ENCODE assay signal across 35 mouse cellular contexts in genomic region chr5:117953893-117954292, GRCm38 (mm10). TPM values are rescaled to one million over a fixed set of nuclear protein-coding genes. Genes with fewer than 3 reads are reported as not detected.
A peak's percentile ranks its signal among the peaks of the same experiment; 100 is the strongest.
DNase-seq lines count a peak whose midpoint lies in the region; ATAC-seq lines count a peak whose summit lies in the region.
"Had no signal": no experiment of that assay in that cellular context is flagged by ENCODE, and none has a peak within 500 bp of the region (broad histone marks: within the 10 kb centered on the region; RNA-seq: fewer than 3 reads in every experiment).

No protein-coding gene starts in this region.

- no peak overlapping the region for H3K27ac ChIP-seq in intestine, embryonic 16.5 days (ENCODE audit: low read length)
- H3K27ac ChIP-seq: embryonic facial prominence, embryonic 12.5 days; gastrocnemius, adult 2 months; heart, adult 2 months; layer of hippocampus, adult 2 months; limb, embryonic 10.5 days; limb, embryonic 15.5 days; liver, embryonic 13.5 days; macrophage; midbrain, embryonic 10.5 days; midbrain, embryonic 15.5 days; stomach, postnatal 0 days had no signal

- H3K4me1 ChIP-seq in intestine, embryonic 16.5 days (ENCODE audit: control insufficient read depth, insufficient read depth, low read length) = no peaks in the 10 kb centered on the region
- H3K4me1 ChIP-seq: embryonic facial prominence, embryonic 12.5 days; heart, embryonic 12.5 days; limb, embryonic 15.5 days; midbrain, embryonic 15.5 days had no signal

- no peak overlapping the region for H3K9ac ChIP-seq in intestine, embryonic 16.5 days (ENCODE audit: low read depth, low read length)
- H3K9ac ChIP-seq: embryonic facial prominence, embryonic 12.5 days; heart, embryonic 12.5 days; limb, embryonic 15.5 days; liver, embryonic 13.5 days; midbrain, embryonic 15.5 days had no signal

- no peak overlapping the region for H3K4me3 ChIP-seq in intestine, embryonic 16.5 days (ENCODE audit: low read length)
- H3K4me3 ChIP-seq: embryonic facial prominence, embryonic 12.5 days; gastrocnemius, adult 2 months; heart, adult 2 months; heart, embryonic 12.5 days; layer of hippocampus, adult 2 months; limb, embryonic 10.5 days; limb, embryonic 15.5 days; liver, embryonic 13.5 days; midbrain, embryonic 10.5 days; midbrain, embryonic 15.5 days had no signal

- intact Hi-C loops in left cerebral cortex, postnatal 25 days (cut with DNase I) = no loop called here
- intact Hi-C loops in heart, postnatal 10 days (cut with DNase I) = no loop called here

- no peak overlapping the region for H3K4me2 ChIP-seq in intestine, embryonic 16.5 days (ENCODE audit: low read depth, low read length)
- H3K4me2 ChIP-seq: embryonic facial prominence, embryonic 12.5 days; heart, embryonic 12.5 days; limb, embryonic 15.5 days; liver, embryonic 13.5 days; midbrain, embryonic 15.5 days had no signal

- no peaks in the 10 kb centered on the region for H3K9me3 ChIP-seq in intestine, embryonic 16.5 days (ENCODE audit: control insufficient read depth, low read length)
- H3K9me3 ChIP-seq: embryonic facial prominence, embryonic 12.5 days; heart, embryonic 12.5 days; limb, embryonic 10.5 days; limb, embryonic 15.5 days; liver, embryonic 13.5 days; midbrain, embryonic 10.5 days; midbrain, embryonic 15.5 days had no signal

- H3K36me3 ChIP-seq in intestine, embryonic 16.5 days (ENCODE audit: control insufficient read depth, insufficient read depth, low read length) = no peaks in the 10 kb centered on the region
- H3K36me3 ChIP-seq: embryonic facial prominence, embryonic 12.5 days; heart, embryonic 12.5 days; limb, embryonic 10.5 days; limb, embryonic 15.5 days; liver, embryonic 13.5 days; midbrain, embryonic 10.5 days; midbrain, embryonic 15.5 days had no signal

- DNase-seq in CD4-positive, CD25-positive, alpha-beta regulatory T cell, adult 2 months (ENCODE audit: low read depth, low spot score) = peak; percentile 31
- peak; percentile 27 for DNase-seq in thymus, postnatal 25 days
- DNase-seq in embryo, embryonic 10.5 days (ENCODE audit: low spot score) = no peak
- no peak for DNase-seq in left cerebral cortex, postnatal 25 days (ENCODE audit: low spot score in 2 of 2)
- no peak for DNase-seq in heart, postnatal 10 days
- DNase-seq: adrenal gland, adult 2 months; adrenal gland, postnatal 36 days; B cell, adult 2 months; cerebellum, adult 18-20 months; embryo, embryonic 11 days; gastrocnemius, adult 2 months; gastrocnemius, postnatal 36 days; heart, adult 2 months; kidney, adult 9 months; kidney, postnatal 25 days; layer of hippocampus, postnatal 36 days; liver, embryonic 13.5 days; lung, adult 18-20 months; spleen, adult 18-20 months had no signal

- H3K27me3 ChIP-seq in intestine, embryonic 16.5 days (replicated peaks; ENCODE audit: control insufficient read depth, insufficient read depth, low read length) = no peaks in the 10 kb centered on the region
- H3K27me3 ChIP-seq: embryonic facial prominence, embryonic 12.5 days; limb, embryonic 15.5 days; midbrain, embryonic 15.5 days had no signal

- 83% methylated on average over 12 of the region's 12 CpGs for WGBS in intestine, embryonic 16.5 days

- ATAC-seq in activated CD4-positive, CD25-positive, alpha-beta regulatory T cell, adult 4 months = peak; percentile 61
- peak; percentile 24; the same call in 1 of the 2 replicates for ATAC-seq in megakaryocyte, adult 5-6 weeks (ENCODE audit: poor library complexity, severe bottlenecking)
- no peak for ATAC-seq in intestine, embryonic 16.5 days
- ATAC-seq: forebrain, embryonic 14.5 days; hindbrain, embryonic 16.5 days; intestine, postnatal 0 days; lung, postnatal 0 days; midbrain, embryonic 15.5 days had no signal

RNA-seq across cellular contexts. Expression of gene Fbxo21, which starts 22.6 kb away (rescaled TPM):
- 10 to 100 TPM in 1 of 2 experiments, 1 to 10 TPM in 1; 9.8 to 12.0 TPM for polyA plus RNA-seq in activated CD4-positive, CD25-positive, alpha-beta regulatory T cell, adult 4 months (2017; shearing (Covaris generic))
- total RNA-seq in megakaryocyte, adult 5-6 weeks (2015) = 2.0 and 3.1 TPM in 2 replicates
- 4.2 and 4.8 TPM in 2 replicates for total RNA-seq in megakaryocyte, adult 5-6 weeks (2017)
- 50.1 and 51.0 TPM in 2 replicates for polyA plus RNA-seq in intestine, embryonic 16.5 days (2015; fragmentation: Nextera tagmentation; extraction: Ambion mirVana)
- total RNA-seq in left cerebral cortex, postnatal 25 days (2021) = 100 to 1,000 TPM; 105 to 110 TPM
- 10 to 100 TPM; 47.4 to 55.5 TPM for total RNA-seq in heart, postnatal 10 days (2021)

Comparison
In these comparisons a context has a peak if more than half of its experiments do, and no peak if none do; other contexts are left out.
1. DNase-seq: peak in CD4-positive, CD25-positive, alpha-beta regulatory T cell, adult 2 months (single experiment) and thymus, postnatal 25 days (single experiment); none in embryo, embryonic 10.5 days (single experiment), left cerebral cortex, postnatal 25 days (0 of 2) and heart, postnatal 10 days (0 of 2).
2. RNA of gene Fbxo21, which starts 22.6 kb away (total RNA-seq): 105 to 110 TPM in left cerebral cortex, postnatal 25 days and 47.4 to 55.5 TPM in heart, postnatal 10 days; 2.0 to 4.8 TPM in megakaryocyte, adult 5-6 weeks; every median in the first group is over 4 times any median in the second.